ENCODE assay signal across 10 mouse cellular contexts in the genomic region with DNA sequence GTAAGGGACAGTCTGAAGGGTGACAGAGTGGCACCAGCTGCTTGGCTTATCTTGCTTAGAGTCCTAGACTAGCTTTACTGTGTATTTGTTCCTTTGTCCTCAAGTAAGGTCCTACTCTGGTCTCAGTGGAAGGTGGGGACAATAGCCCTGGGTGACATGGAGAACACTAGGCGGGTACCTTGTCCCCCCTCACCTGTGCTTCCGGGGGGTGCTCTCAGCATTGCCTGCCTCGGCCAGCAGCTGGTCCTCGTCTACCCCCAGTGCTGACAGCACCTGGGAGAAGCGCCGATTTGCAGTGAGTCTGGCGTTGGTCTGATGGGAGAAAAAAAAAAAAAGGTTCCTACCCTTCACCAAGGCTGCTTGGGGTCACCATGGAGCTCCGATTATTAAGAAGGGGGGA. TPM values are rescaled to one million over a fixed set of nuclear protein-coding genes. Genes with fewer than 3 reads are reported as not detected.
DNase-seq lines count a peak whose midpoint lies in the region; ATAC-seq and TF ChIP-seq lines count a peak whose summit lies in the region.
"Had no signal": no experiment of that assay in that cellular context is flagged by ENCODE, and none has a peak within 500 bp of the region (broad histone marks: within the 10 kb centered on the region; RNA-seq: fewer than 3 reads in every experiment).

No protein-coding gene starts in this region.

- DNase-seq in kidney, adult 8-10 months: no peak
- no peak for DNase-seq in G1E (ENCODE audit: low spot score)
- no peak for DNase-seq in urinary bladder, postnatal 14 days (ENCODE audit: low spot score)
- no peak for DNase-seq in ovary, adult 18-20 months (ENCODE audit: low spot score)
- DNase-seq in cerebellum, adult 11-12 months: no peak
- DNase-seq: cerebellum, postnatal 14 days had no signal

- peak overlapping the region; percentile 93 for H3K27ac ChIP-seq in kidney, embryonic 15.5 days
- H3K27ac ChIP-seq in hindbrain, embryonic 12.5 days: no peak overlapping the region; the same call in 1 of the 2 replicates
- H3K27ac ChIP-seq in midbrain, embryonic 13.5 days: no peak overlapping the region

- H3K9me3 ChIP-seq in kidney, embryonic 15.5 days (replicated peaks): no peaks in the 10 kb centered on the region
- H3K9me3 ChIP-seq in G1E (replicated peaks): no peaks in the 10 kb centered on the region
- H3K9me3 ChIP-seq in hindbrain, embryonic 12.5 days (replicated peaks): no peaks in the 10 kb centered on the region
- no peaks in the 10 kb centered on the region for H3K9me3 ChIP-seq in midbrain, embryonic 13.5 days

- H3K4me2 ChIP-seq in kidney, embryonic 15.5 days: peak overlapping the region; percentile 79
- peak overlapping the region; percentile 97 for H3K4me2 ChIP-seq in hindbrain, embryonic 12.5 days (replicated peaks)
- peak overlapping the region; percentile 98 for H3K4me2 ChIP-seq in midbrain, embryonic 13.5 days (replicated peaks)

- peaks cover 33% of the 10 kb centered on the region for H3K4me1 ChIP-seq in kidney, embryonic 15.5 days
- H3K4me1 ChIP-seq in G1E (ENCODE audit: insufficient read depth, low read depth, low read length): peaks cover 50% of the 10 kb centered on the region
- H3K4me1 ChIP-seq in hindbrain, embryonic 12.5 days: peaks cover 31% of the 10 kb centered on the region
- H3K4me1 ChIP-seq in midbrain, embryonic 13.5 days (replicated peaks): peaks cover 40% of the 10 kb centered on the region

- no peak for ATAC-seq in kidney, embryonic 15.5 days (replicated peaks; ENCODE audit: low FRiP score)
- ATAC-seq in G1E (ENCODE audit: extremely low read depth, insufficient number of reproducible peaks, low FRiP score, poor library complexity, severe bottlenecking): no peak
- no peak for ATAC-seq in hindbrain, embryonic 12.5 days (ENCODE audit: low FRiP score)
- ATAC-seq in midbrain, embryonic 13.5 days: no peak

- peak overlapping the region; percentile 84 for H3K4me3 ChIP-seq in kidney, embryonic 15.5 days (replicated peaks)
- peak overlapping the region; percentile 96 for H3K4me3 ChIP-seq in G1E (ENCODE audit: low read depth, low read length)
- peak overlapping the region; percentile 100 for H3K4me3 ChIP-seq in hindbrain, embryonic 12.5 days
- H3K4me3 ChIP-seq in midbrain, embryonic 13.5 days (replicated peaks): peak overlapping the region; percentile 100; the same call in 1 of the 2 replicates

- H3K36me3 ChIP-seq in kidney, embryonic 15.5 days: peaks cover 4% of the 10 kb centered on the region
- peaks cover 37% of the 10 kb centered on the region for H3K36me3 ChIP-seq in G1E (replicated peaks)
- no peaks in the 10 kb centered on the region for H3K36me3 ChIP-seq in hindbrain, embryonic 12.5 days
- peaks cover 5% of the 10 kb centered on the region for H3K36me3 ChIP-seq in midbrain, embryonic 13.5 days

- H3K9ac ChIP-seq in kidney, embryonic 15.5 days: peak overlapping the region; percentile 86; the same call in 1 of the 2 replicates
- H3K9ac ChIP-seq in hindbrain, embryonic 12.5 days: peak overlapping the region; percentile 79
- peak overlapping the region; percentile 67; the same call in 1 of the 2 replicates for H3K9ac ChIP-seq in midbrain, embryonic 13.5 days (replicated peaks)

- H3K27me3 ChIP-seq in kidney, embryonic 15.5 days: no peaks in the 10 kb centered on the region
- no peaks in the 10 kb centered on the region for H3K27me3 ChIP-seq in G1E (ENCODE audit: insufficient read depth, low read length)
- H3K27me3 ChIP-seq in hindbrain, embryonic 12.5 days: no peaks in the 10 kb centered on the region
- no peaks in the 10 kb centered on the region for H3K27me3 ChIP-seq in midbrain, embryonic 13.5 days

- TF ChIP-seq CTCF in G1E (IDR thresholded peaks at IDR 0.05; ENCODE audit: low read depth, low read length): no peak

- WGBS in kidney, embryonic 15.5 days: 61% methylated on average over 8 of the region's 8 CpGs
- WGBS in hindbrain, embryonic 12.5 days: 93% methylated on average over 8 of the region's 8 CpGs
- 86% methylated on average over 8 of the region's 8 CpGs for WGBS in midbrain, embryonic 13.5 days

RNA-seq across cellular contexts. Expression of a gene that starts 1.9 kb away (rescaled TPM):
- 82.0 and 87.6 TPM in 2 replicates for polyA plus RNA-seq in kidney, embryonic 15.5 days (2015; fragmentation: Nextera tagmentation; extraction: Ambion mirVana)
- total RNA-seq in G1E (2014; fragmentation: Nextera tagmentation) (39.6 and 40.5 TPM in 2 replicates), G1E (2017) (68.7 and 75.5 TPM in 2 replicates)
- 183 and 195 TPM in 2 replicates for polyA plus RNA-seq in G1E (2012)
- 106 and 111 TPM in 2 replicates for polyA plus RNA-seq in hindbrain, embryonic 12.5 days (2016; fragmentation: Nextera tagmentation; extraction: Ambion mirVana)
- 74.3 and 78.8 TPM in 2 replicates for polyA plus RNA-seq in midbrain, embryonic 13.5 days (2015; fragmentation: Nextera tagmentation; extraction: Ambion mirVana)

RNA-seq across cellular contexts. Expression of a gene that starts 11.9 kb away (rescaled TPM):
- 0.30 and 0.57 TPM in 2 replicates for polyA plus RNA-seq in kidney, embryonic 15.5 days (2015; fragmentation: Nextera tagmentation; extraction: Ambion mirVana)
- 1.3 TPM in 1 of 2 replicates, not detected in the other for total RNA-seq in G1E (2014; fragmentation: Nextera tagmentation)
- 0.11 TPM in 1 of 2 replicates, not detected in the other for total RNA-seq in G1E (2017)
- 0.74 and 1.5 TPM in 2 replicates for polyA plus RNA-seq in G1E (2012)
- polyA plus RNA-seq in hindbrain, embryonic 12.5 days (2016; fragmentation: Nextera tagmentation; extraction: Ambion mirVana): 0.86 and 0.98 TPM in 2 replicates
- polyA plus RNA-seq in midbrain, embryonic 13.5 days (2015; fragmentation: Nextera tagmentation; extraction: Ambion mirVana): 0.32 and 0.55 TPM in 2 replicates
- total RNA-seq: megakaryocyte-erythroid progenitor cell, adult 5-6 weeks had no signal

RNA-seq across cellular contexts. Expression of a gene that starts 23.4 kb away (rescaled TPM):
- polyA plus RNA-seq in kidney, embryonic 15.5 days (2015; fragmentation: Nextera tagmentation; extraction: Ambion mirVana): 477 and 508 TPM in 2 replicates
- total RNA-seq in G1E (2014; fragmentation: Nextera tagmentation) (329 and 422 TPM in 2 replicates), G1E (2017) (35.1 and 42.1 TPM in 2 replicates)
- 210 and 227 TPM in 2 replicates for polyA plus RNA-seq in G1E (2012)
- 309 and 324 TPM in 2 replicates for polyA plus RNA-seq in hindbrain, embryonic 12.5 days (2016; fragmentation: Nextera tagmentation; extraction: Ambion mirVana)
- polyA plus RNA-seq in midbrain, embryonic 13.5 days (2015; fragmentation: Nextera tagmentation; extraction: Ambion mirVana): 366 and 375 TPM in 2 replicates

RNA-seq across cellular contexts. Expression of a gene that starts 23.9 kb away (rescaled TPM):
- polyA plus RNA-seq in kidney, embryonic 15.5 days (2015; fragmentation: Nextera tagmentation; extraction: Ambion mirVana): 58.4 and 59.3 TPM in 2 replicates
- 38.5 and 40.9 TPM in 2 replicates for total RNA-seq in G1E (2014; fragmentation: Nextera tagmentation)
- total RNA-seq in G1E (2017): 55.0 and 58.4 TPM in 2 replicates
- 96.0 and 100 TPM in 2 replicates for polyA plus RNA-seq in G1E (2012)
- 61.2 and 67.0 TPM in 2 replicates for polyA plus RNA-seq in hindbrain, embryonic 12.5 days (2016; fragmentation: Nextera tagmentation; extraction: Ambion mirVana)
- 63.7 and 64.0 TPM in 2 replicates for polyA plus RNA-seq in midbrain, embryonic 13.5 days (2015; fragmentation: Nextera tagmentation; extraction: Ambion mirVana)

RNA-seq across cellular contexts. Expression of a gene that starts 34.4 kb away (rescaled TPM):
- polyA plus RNA-seq in kidney, embryonic 15.5 days (2015; fragmentation: Nextera tagmentation; extraction: Ambion mirVana): 248 and 250 TPM in 2 replicates
- total RNA-seq in G1E (2014; fragmentation: Nextera tagmentation) (44.6 and 46.0 TPM in 2 replicates), G1E (2017) (81.5 and 87.0 TPM in 2 replicates)
- polyA plus RNA-seq in G1E (2012): 305 and 329 TPM in 2 replicates
- polyA plus RNA-seq in hindbrain, embryonic 12.5 days (2016; fragmentation: Nextera tagmentation; extraction: Ambion mirVana): 276 and 280 TPM in 2 replicates
- 303 and 313 TPM in 2 replicates for polyA plus RNA-seq in midbrain, embryonic 13.5 days (2015; fragmentation: Nextera tagmentation; extraction: Ambion mirVana)
